Mouse (Mus musculus): ENCODE measurements around the gene Polr3gl.

Polr3gl gene

DNA sequence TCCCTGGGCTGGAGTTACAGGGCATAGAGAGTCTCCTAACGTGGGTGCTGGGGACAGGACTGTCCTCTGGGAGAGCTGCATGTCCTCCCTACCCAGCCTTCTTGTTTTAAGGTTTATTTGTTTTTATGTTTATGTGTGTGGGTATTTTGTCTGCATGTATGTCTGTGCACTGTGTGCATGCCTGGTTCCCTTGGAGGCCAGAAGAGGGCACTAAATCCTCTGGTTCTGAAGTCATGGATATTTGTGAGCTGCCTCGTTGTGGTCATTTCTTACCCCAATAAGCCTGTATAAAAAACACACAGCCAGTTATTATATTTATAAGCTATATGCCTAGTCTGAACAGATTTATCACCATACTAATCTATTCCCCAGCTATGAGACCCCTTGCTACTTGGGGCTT, 59.7 kb downstream of the Polr3gl start:
- in situ Hi-C loops (cut with MboI, MseI) = no loop called here

DNA sequence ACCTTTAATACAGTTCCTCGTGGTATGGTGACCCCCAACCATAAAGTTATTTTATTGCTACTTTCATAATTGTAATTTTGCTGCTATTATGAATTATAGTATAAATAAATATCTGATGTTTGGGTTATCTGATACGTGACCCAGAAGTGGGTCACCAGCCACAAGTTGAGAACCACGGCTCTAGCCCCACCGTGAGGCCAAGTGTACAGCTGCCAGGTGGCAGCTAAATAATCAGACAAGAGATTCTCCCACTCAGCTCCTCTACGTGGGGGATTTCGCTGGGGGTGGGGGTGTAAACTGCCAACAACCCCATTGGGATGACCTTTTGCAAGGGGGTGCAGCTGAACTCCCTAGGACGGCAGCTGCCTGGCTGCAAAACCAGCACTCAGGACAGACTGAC, 61.9 kb downstream of the Polr3gl start:
- in situ Hi-C loops (cut with MboI, MseI) = no loop called here

DNA sequence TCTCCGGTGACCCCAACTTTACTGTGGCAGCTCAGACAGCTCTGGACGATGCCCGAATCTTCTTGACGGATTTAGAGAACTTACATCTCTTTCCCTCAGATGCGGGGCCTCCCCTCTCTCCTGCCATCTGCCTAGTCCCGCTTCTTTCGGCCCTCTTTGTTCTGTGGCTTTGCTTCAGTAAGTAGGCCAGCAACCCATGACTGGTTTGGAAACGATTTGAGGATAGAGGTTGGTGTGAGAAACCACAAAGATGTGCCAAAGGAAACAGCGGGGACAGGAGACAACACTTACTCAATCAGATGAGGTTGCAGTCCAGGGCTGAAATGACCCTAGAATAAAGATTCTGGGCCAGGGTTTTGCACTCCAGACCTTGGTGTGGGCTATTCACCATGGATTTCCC, 65.5 kb downstream of the Polr3gl start:
- in situ Hi-C loops (cut with MboI, MseI) = no loop called here

All from regulatory T cell (primary cell).